Mouse (Mus musculus): Measurements from ENCODE around the gene Tgm5.

GRCm38 (mm10) chr2:121088507-121088906 is 2.9 kb upstream of the Tgm5 start:
- TF ChIP-seq CTCF (IDR thresholded peaks at IDR 0.05; ENCODE audit: extremely low read depth, insufficient read length, insufficient replicate concordance, low read depth, low read length) (no peak), POLR2A (IDR thresholded peaks at IDR 0.05; ENCODE audit: low read depth, low read length) (no peak)
